Mouse (Mus musculus) hindbrain, embryonic 16.5 days (tissue): ENCODE measurements around the gene Thumpd1. TPM values are rescaled to one million over a fixed set of nuclear protein-coding genes. Genes with fewer than 3 reads are reported as not detected.
A peak's percentile ranks its signal among the peaks of the same experiment; 100 is the strongest.

Source experiments
- ATAC-seq: fragments of 200-750 bp; cut with Nextera tagmentation; 2 replicates; pipeline ENCODE4 v1.8.0; 2017; ENCODE audit warnings: moderate TSS enrichment, moderate library complexity
- H3K27ac ChIP-seq: fragments of 300-500 bp; sonication (generic); 2 replicates; pipeline ENCODE4 v1.5.1; 2014; ENCODE audit warnings: low read depth, mild to moderate bottlenecking, control low read depth, low read length, moderate library complexity
- H3K27me3 ChIP-seq: fragments of 300-500 bp; sonication (generic); replicated peaks from 2 replicates; pipeline ENCODE4 v1.6.1; 2014; ENCODE audit warnings: low read length; ENCODE audit not compliant: control insufficient read depth, insufficient read depth
- H3K36me3 ChIP-seq: fragments of 300-500 bp; sonication (generic); 2 replicates; pipeline ENCODE4 v1.6.1; 2014; ENCODE audit warnings: mild to moderate bottlenecking, low read length, moderate library complexity, mixed read lengths; ENCODE audit not compliant: control insufficient read depth, insufficient read depth
- H3K4me1 ChIP-seq: fragments of 300-500 bp; sonication (generic); 2 replicates; pipeline ENCODE4 v1.6.1; 2014; ENCODE audit warnings: low read depth, low read length; ENCODE audit not compliant: control insufficient read depth, insufficient read depth
- H3K4me2 ChIP-seq: fragments of 300-500 bp; sonication (generic); 2 replicates; pipeline ENCODE4 v1.6.1; 2014; ENCODE audit warnings: mild to moderate bottlenecking, low read length, control low read depth, moderate library complexity
- H3K4me3 ChIP-seq: fragments of 300-500 bp; sonication (generic); 2 replicates; pipeline ENCODE4 v1.5.1; 2014; ENCODE audit warnings: mild to moderate bottlenecking, low read length, control low read depth, moderate library complexity
- H3K9ac ChIP-seq: fragments of 300-500 bp; sonication (generic); 2 replicates; pipeline ENCODE4 v1.6.1; 2014; ENCODE audit warnings: low read depth, mild to moderate bottlenecking, control low read depth, low read length, moderate library complexity
- H3K9me3 ChIP-seq: fragments of 300-500 bp; sonication (generic); 2 replicates; pipeline ENCODE4 v1.6.1; 2014; ENCODE audit warnings: mild to moderate bottlenecking, low read length, moderate library complexity; ENCODE audit not compliant: control insufficient read depth
- WGBS: fragments of 180-500 bp; shearing (Covaris S2); extraction: QIAGEN DNeasy Blood & Tissue Kit; methylation state at CpG from one replicate; pipeline ENCODE4 v1.1.7; 2014; 5-methylcytosine and 5-hydroxymethylcytosine counted together
- polyA plus RNA-seq: library from polyadenylated mRNA; unstranded; fragments of >200 nt; fragmentation: Nextera tagmentation; extraction: Ambion mirVana; gene quantifications from 2 replicates; pipeline ENCODE4 v1.2.1, GENCODE M21; 2015

The Thumpd1 gene
- polyA plus RNA-seq, 1 experiment from 2014 or later = 75.4 TPM

DNA sequence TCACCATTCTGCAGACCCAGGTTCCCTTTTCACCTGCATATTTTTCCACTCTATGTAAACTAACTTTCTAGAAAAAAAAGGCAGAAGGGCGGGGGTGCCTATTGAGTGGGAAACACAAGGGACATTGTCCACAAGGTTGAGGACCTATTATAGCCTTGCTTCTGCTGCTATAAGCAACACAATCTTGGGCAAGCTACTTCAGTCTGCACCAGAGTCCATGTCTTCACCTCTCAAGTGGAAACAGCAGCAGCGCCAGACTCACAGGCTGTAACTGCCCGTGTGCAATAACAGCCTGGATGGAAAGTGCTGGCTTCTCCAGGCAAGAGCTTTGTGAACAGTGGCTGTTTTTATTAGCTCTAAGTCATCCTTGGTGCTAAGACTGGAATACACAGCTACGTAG, 28.3 kb downstream of the Thumpd1 start:
- H3K4me1 ChIP-seq = no peaks in the 10 kb centered on the region
- no peak overlapping the region for H3K27ac ChIP-seq
- H3K4me3 ChIP-seq = no peak overlapping the region
- no peaks in the 10 kb centered on the region for H3K36me3 ChIP-seq
- WGBS = 94% methylated on average over 4 of the region's 4 CpGs
- no peak overlapping the region for H3K9ac ChIP-seq
- no peaks in the 10 kb centered on the region for H3K9me3 ChIP-seq
- no peaks in the 10 kb centered on the region for H3K27me3 ChIP-seq
- H3K4me2 ChIP-seq = no peak overlapping the region
- ATAC-seq = no peak

DNA sequence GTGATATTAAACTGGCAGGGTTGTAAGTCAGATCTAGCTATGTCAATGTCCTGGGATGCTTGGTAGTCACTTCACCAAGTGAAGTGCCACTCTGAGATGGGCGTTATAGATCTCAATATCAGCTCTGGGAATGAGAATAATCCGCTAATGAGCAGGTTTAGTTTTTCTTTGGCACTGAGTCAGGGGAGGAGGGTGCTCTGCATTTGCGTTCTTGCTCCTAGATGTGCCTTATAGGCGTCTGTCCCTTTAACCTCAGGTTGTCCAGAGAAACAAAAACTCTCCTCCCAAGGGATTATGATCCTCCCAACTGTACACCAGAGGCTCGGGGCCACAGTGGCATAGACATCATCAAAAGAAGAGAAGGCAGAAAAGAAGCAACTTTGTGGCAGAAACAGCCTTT, 30.9 kb downstream of the Thumpd1 start, which contains the start of gene Acsm4:
Gene Acsm4 (plus strand): TSS at position 301 of the 400 bp plus-strand sequence.
- H3K27ac ChIP-seq = no peak within 1 kb of the TSS
- no peaks in the 10 kb centered on the region for H3K9me3 ChIP-seq
- no peaks in the 10 kb centered on the region for H3K36me3 ChIP-seq
- H3K27me3 ChIP-seq = no peaks in the 10 kb centered on the region
- WGBS = 86% methylated on average over 5 of the region's 5 CpGs
- no peaks in the 10 kb centered on the region for H3K4me1 ChIP-seq
- ATAC-seq = no peak
- no peak within 1 kb of the TSS for H3K4me2 ChIP-seq
- H3K4me3 ChIP-seq = no peak within 1 kb of the TSS
- no peak within 1 kb of the TSS for H3K9ac ChIP-seq

DNA sequence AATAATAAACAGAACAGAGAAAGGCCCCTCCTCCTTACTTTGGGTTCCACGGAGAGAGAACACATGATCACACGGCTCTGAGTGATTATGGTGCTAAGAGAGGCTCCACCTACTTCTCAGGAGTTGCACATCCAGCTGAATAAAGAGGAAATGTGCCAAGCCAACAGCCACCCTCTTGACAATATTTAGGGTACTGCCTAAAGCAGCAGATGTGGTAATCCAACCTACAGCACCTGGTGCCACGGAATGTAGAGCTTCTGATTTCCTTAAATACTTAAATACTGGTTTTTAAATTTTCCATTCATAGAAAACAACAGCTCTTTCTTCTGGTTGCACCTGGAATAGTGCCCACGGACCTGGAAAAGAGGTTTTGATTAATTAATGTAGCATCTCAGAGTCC, 37.9 kb downstream of the Thumpd1 start:
- no peak for ATAC-seq
- Histone ChIP-seq H3K9ac (no peak overlapping the region), H3K4me2 (no peak overlapping the region), H3K9me3 (no peaks in the 10 kb centered on the region), H3K27me3 (no peaks in the 10 kb centered on the region), H3K36me3 (no peaks in the 10 kb centered on the region), H3K4me3 (no peak overlapping the region), H3K4me1 (no peaks in the 10 kb centered on the region), H3K27ac (no peak overlapping the region)
- 66% methylated on average over 4 of the region's 4 CpGs for WGBS

DNA sequence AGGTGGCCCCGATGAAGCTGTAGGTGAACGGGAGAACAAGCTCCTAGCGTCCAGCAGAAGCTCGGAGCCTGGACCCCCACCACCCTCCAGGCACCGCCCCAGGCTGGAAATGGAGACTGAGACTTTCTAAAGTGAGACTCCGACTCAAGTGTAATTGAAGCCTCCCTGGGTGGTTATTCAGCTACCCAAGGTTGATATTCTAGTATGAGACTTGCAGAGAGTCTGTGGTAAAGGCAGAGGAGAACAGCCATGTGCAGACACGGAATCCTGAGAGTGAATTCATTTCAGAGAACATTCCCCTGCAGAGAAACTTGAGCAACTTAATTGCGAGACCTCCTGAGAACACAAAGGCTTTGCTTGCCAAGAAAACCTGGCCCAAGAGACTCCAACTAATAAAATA, 40.5 kb downstream of the Thumpd1 start:
- no peak for ATAC-seq
- 56% methylated on average over 8 of the region's 8 CpGs for WGBS
- Histone ChIP-seq H3K9ac (no peak overlapping the region), H3K4me3 (no peak overlapping the region), H3K27me3 (no peaks in the 10 kb centered on the region), H3K4me2 (no peak overlapping the region), H3K9me3 (no peaks in the 10 kb centered on the region), H3K27ac (no peak overlapping the region), H3K4me1 (no peaks in the 10 kb centered on the region), H3K36me3 (no peaks in the 10 kb centered on the region)

DNA sequence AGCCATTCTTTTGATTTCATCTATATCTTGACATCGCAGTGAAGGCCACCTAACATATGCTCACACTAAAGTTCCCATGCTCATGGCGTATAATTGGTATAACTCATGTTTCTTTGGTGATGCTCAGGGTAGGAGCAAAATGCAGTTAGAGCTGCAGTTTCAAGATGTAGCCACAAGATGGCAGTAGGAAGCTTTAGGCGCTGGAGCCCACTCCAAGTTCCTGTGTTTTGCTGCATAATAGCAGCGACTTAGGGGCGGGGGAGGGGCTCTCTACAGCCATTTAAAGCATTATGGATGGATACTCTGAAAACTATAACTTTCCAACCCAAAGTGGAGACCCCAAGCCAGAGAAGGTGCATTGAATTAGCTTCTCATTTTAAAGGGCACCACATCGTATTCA, 47.1 kb downstream of the Thumpd1 start:
- WGBS = 19% methylated on average over 6 of the region's 6 CpGs
- H3K9me3 ChIP-seq = no peaks in the 10 kb centered on the region
- no peak overlapping the region for H3K9ac ChIP-seq
- no peak overlapping the region for H3K4me3 ChIP-seq
- H3K27me3 ChIP-seq = no peaks in the 10 kb centered on the region
- no peak overlapping the region for H3K4me2 ChIP-seq
- H3K4me1 ChIP-seq = no peaks in the 10 kb centered on the region
- no peaks in the 10 kb centered on the region for H3K36me3 ChIP-seq
- ATAC-seq = peak; percentile 58
- no peak overlapping the region for H3K27ac ChIP-seq

DNA sequence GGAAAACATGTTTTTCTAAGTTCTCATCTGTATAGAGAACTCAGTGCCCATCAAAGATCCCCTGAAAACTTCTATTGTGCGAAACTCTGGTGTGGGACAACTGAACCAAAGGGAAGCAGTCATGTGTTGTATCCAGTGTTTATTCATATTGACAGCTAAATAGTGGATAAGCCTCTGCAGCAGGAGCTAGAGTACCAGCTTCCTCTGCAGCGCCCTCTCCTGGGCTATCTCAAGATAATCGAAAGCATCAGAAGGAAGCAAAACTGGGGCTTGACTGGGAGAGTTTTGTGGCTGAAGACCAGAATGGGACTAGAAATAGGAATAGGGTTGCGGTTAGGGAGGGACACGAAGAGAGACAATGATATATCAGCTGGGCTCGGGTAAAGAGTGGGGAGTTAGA, 49.7 kb downstream of the Thumpd1 start:
- no peaks in the 10 kb centered on the region for H3K4me1 ChIP-seq
- no peaks in the 10 kb centered on the region for H3K27me3 ChIP-seq
- no peaks in the 10 kb centered on the region for H3K36me3 ChIP-seq
- no peak overlapping the region for H3K9ac ChIP-seq
- WGBS = 42% methylated on average over 6 of the region's 6 CpGs
- H3K4me3 ChIP-seq = no peak overlapping the region
- H3K4me2 ChIP-seq = no peak overlapping the region
- ATAC-seq = no peak
- H3K9me3 ChIP-seq = no peaks in the 10 kb centered on the region
- H3K27ac ChIP-seq = no peak overlapping the region

DNA sequence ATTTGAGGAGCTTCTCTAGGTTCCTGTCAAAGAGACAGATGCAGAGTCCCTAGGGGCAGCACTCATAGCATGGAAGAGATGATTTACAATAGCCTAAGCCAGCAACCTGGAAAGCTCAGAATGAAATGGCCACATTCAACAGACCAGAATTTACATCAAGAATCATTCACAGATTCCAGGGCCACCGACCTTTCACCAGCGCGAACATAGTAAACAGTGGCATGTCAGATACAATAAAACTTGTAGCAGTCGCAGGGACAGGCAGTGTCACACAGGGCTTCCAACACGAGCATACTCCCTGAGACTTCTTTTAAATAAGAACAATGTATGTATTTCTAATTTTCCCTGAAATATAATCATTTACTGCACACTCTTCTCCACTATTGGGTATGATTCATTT, 50.2 kb downstream of the Thumpd1 start:
- no peak overlapping the region for H3K4me3 ChIP-seq
- no peak for ATAC-seq
- H3K27ac ChIP-seq = no peak overlapping the region
- 77% methylated on average over 5 of the region's 5 CpGs for WGBS
- H3K9me3 ChIP-seq = no peaks in the 10 kb centered on the region
- no peak overlapping the region for H3K9ac ChIP-seq
- H3K27me3 ChIP-seq = no peaks in the 10 kb centered on the region
- no peaks in the 10 kb centered on the region for H3K4me1 ChIP-seq
- no peaks in the 10 kb centered on the region for H3K36me3 ChIP-seq
- no peak overlapping the region for H3K4me2 ChIP-seq

DNA sequence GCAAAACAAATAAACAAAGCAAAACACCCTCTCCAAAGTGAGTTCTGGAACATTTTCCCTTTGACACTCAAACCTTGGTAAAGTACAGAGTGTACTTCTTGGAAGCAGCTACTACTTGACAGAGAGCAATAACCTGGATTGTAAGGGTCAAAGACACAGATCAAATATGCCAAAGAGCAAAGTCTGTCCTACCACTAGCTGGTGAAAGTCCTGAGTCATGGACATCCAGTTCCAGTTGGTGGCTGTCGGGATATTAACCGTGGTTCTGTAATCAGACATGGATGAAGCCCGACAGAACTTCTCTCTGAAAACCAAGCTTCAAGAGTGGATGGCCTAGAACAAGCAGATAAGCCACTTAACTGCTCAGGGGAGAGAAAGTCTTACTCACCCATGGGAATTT, 52.7 kb downstream of the Thumpd1 start:
- H3K9ac ChIP-seq = no peak overlapping the region
- H3K9me3 ChIP-seq = no peaks in the 10 kb centered on the region
- H3K4me2 ChIP-seq = no peak overlapping the region
- no peak for ATAC-seq
- H3K4me1 ChIP-seq = no peaks in the 10 kb centered on the region
- no peak overlapping the region for H3K27ac ChIP-seq
- H3K27me3 ChIP-seq = no peaks in the 10 kb centered on the region
- H3K36me3 ChIP-seq = no peaks in the 10 kb centered on the region
- no peak overlapping the region for H3K4me3 ChIP-seq
- WGBS = 96% methylated on average over 3 of the region's 3 CpGs
